Mouse (Mus musculus) forebrain, postnatal 0 days (tissue): ENCODE measurements around the gene Sapcd1. TPM values are rescaled to one million over a fixed set of nuclear protein-coding genes. Genes with fewer than 3 reads are reported as not detected.

Experiments
- ATAC-seq: fragments of 200-750 bp; cut with Nextera tagmentation; 2 replicates; pipeline ENCODE4 v1.8.0; 2017; ENCODE audit warnings: mild to moderate bottlenecking, moderate library complexity
- DNase-seq: peaks from one replicate; pipeline ENCODE4 v3.0.0-alpha.2; 2015
- H3K27ac ChIP-seq: fragments of 300-500 bp; sonication (generic); 2 replicates; pipeline ENCODE4 v1.5.1; 2014; ENCODE audit warnings: low read depth, mild to moderate bottlenecking, antibody characterized with exemption, low read length, moderate library complexity, mixed read lengths
- H3K27me3 ChIP-seq: fragments of 300-500 bp; sonication (generic); 2 replicates; pipeline ENCODE4 v1.6.1; 2014; ENCODE audit warnings: mild to moderate bottlenecking, low read length, mixed read lengths; ENCODE audit not compliant: insufficient read depth
- H3K36me3 ChIP-seq: fragments of 300-500 bp; sonication (generic); 2 replicates; pipeline ENCODE4 v1.6.1; 2014; ENCODE audit warnings: mild to moderate bottlenecking, moderate library complexity; ENCODE audit not compliant: insufficient read depth
- H3K4me1 ChIP-seq: fragments of 300-500 bp; sonication (generic); 2 replicates; pipeline ENCODE4 v1.6.1; 2014; ENCODE audit warnings: antibody characterized with exemption; ENCODE audit not compliant: insufficient read depth
- H3K4me2 ChIP-seq: fragments of 300-500 bp; sonication (generic); 2 replicates; pipeline ENCODE4 v1.6.1; 2014; ENCODE audit warnings: low read depth, mild to moderate bottlenecking, moderate library complexity
- H3K4me3 ChIP-seq: fragments of 300-500 bp; sonication (generic); 2 replicates; pipeline ENCODE4 v1.5.1; 2014; ENCODE audit warnings: low read depth, low read length, mixed read lengths
- H3K9ac ChIP-seq: fragments of 300-500 bp; sonication (generic); 2 replicates; pipeline ENCODE4 v1.6.1; 2014; ENCODE audit warnings: mild to moderate bottlenecking
- H3K9me3 ChIP-seq: fragments of 300-500 bp; sonication (generic); 2 replicates; pipeline ENCODE4 v1.6.1; 2016; ENCODE audit warnings: low read length
- CTCF ChIP-seq: sonication (generic); IDR thresholded peaks from 2 replicates; pipeline ENCODE4 v1.5.1; 2016; ENCODE audit warnings: antibody characterized with exemption, control low read depth, low read depth
- WGBS: fragments of 180-500 bp; shearing (Covaris S2); extraction: QIAGEN DNeasy Blood & Tissue Kit; methylation state at CpG from one replicate; pipeline ENCODE4 v1.1.7; 2014; 5-methylcytosine and 5-hydroxymethylcytosine counted together
- polyA plus RNA-seq: library from polyadenylated mRNA; unstranded; fragments of >200 nt; fragmentation: Nextera tagmentation; extraction: Ambion mirVana; gene quantifications from 2 replicates; pipeline ENCODE4 v1.2.1, GENCODE M21; 2015
- total RNA-seq: library from RNA; depleted of rRNA; stranded (reverse); fragments of >200 nt; gene quantifications from 2 replicates; pipeline ENCODE4 v1.2.3, GENCODE M21; 2014

The Sapcd1 gene
- total and polyA plus RNA-seq, 2 experiments from 2014 or later, result 1.6 to 2.7 TPM

DNA sequence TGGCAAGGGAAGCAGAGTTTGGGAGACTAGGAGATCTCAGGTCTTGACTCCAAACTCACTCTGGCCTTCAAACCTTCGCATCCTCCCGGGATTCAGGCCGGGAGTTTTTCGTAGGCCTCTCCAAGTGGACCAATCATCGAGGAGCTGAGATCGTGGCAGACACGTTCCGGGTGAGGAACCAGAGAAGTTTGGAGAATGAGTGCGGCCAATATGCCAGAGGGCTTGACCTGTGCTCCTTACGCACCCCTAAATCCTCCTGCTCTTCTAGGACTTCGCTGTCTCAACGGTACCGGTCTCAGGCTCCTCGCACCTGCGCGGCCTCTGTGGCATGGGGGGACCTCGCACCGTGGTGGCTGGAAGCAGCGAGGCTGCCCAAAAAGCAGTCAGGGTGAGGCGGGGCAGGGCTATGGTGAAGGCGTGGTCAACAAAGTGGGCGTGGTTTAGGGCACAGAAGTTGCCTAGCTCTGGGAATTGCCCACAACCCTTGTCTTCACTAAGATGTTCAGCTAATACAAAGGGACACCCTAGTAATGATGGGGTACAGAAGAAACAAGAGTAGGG is 33.0 kb upstream of the Sapcd1 start:
- H3K4me3 ChIP-seq, result peak overlapping the region; percentile 79
- H3K36me3 ChIP-seq, result peaks cover 12% of the 10 kb centered on the region
- 63% methylated on average over 22 of the region's 22 CpGs for whole genome bisulfite sequencing
- ATAC-seq (no peak), DNase-seq (no peak)
- H3K27ac ChIP-seq, result no peak overlapping the region
- peak overlapping the region; percentile 83 for H3K4me2 ChIP-seq
- 0 out of 2 replicates have a peak overlapping the region, but pooled peaks have one; percentile 65 for H3K9ac ChIP-seq
- peaks cover 4% of the 10 kb centered on the region for H3K27me3 ChIP-seq
- TF ChIP-seq CTCF, result no peak
- H3K9me3 ChIP-seq, result no peaks in the 10 kb centered on the region
- peaks cover 16% of the 10 kb centered on the region; the same call in 1 of the 2 replicates for H3K4me1 ChIP-seq

DNA sequence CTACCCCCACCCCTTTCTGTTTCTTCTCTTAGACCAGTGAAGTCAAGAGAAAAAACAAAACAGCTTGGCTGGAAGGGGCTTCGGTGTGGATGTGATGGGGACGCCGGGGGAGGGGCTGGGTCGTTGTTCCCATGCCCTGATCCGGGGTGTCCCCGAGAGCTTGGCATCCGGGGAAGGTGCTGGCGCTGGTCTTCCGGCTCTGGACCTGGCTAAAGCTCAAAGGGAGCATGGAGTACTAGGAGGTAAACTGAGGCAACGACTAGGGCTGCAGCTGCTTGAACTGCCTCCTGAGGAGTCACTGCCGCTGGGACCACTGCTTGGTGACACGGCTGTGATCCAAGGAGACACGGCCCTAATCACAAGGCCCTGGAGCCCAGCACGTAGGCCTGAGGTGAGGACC is 32.3 kb upstream of the Sapcd1 start:
- no peaks in the 10 kb centered on the region for H3K9me3 ChIP-seq
- peak overlapping the region; percentile 65 for H3K9ac ChIP-seq
- DNase-seq (no peak), ATAC-seq (no peak)
- no peak overlapping the region for H3K27ac ChIP-seq
- peaks cover 12% of the 10 kb centered on the region for H3K36me3 ChIP-seq
- peaks cover 12% of the 10 kb centered on the region; the same call in 1 of the 2 replicates for H3K4me1 ChIP-seq
- peak overlapping the region; percentile 79 for H3K4me3 ChIP-seq
- no peak for TF ChIP-seq CTCF
- WGBS, result 16% methylated on average over 14 of the region's 14 CpGs
- H3K4me2 ChIP-seq, result peak overlapping the region; percentile 83
- peaks cover 3% of the 10 kb centered on the region for H3K27me3 ChIP-seq

DNA sequence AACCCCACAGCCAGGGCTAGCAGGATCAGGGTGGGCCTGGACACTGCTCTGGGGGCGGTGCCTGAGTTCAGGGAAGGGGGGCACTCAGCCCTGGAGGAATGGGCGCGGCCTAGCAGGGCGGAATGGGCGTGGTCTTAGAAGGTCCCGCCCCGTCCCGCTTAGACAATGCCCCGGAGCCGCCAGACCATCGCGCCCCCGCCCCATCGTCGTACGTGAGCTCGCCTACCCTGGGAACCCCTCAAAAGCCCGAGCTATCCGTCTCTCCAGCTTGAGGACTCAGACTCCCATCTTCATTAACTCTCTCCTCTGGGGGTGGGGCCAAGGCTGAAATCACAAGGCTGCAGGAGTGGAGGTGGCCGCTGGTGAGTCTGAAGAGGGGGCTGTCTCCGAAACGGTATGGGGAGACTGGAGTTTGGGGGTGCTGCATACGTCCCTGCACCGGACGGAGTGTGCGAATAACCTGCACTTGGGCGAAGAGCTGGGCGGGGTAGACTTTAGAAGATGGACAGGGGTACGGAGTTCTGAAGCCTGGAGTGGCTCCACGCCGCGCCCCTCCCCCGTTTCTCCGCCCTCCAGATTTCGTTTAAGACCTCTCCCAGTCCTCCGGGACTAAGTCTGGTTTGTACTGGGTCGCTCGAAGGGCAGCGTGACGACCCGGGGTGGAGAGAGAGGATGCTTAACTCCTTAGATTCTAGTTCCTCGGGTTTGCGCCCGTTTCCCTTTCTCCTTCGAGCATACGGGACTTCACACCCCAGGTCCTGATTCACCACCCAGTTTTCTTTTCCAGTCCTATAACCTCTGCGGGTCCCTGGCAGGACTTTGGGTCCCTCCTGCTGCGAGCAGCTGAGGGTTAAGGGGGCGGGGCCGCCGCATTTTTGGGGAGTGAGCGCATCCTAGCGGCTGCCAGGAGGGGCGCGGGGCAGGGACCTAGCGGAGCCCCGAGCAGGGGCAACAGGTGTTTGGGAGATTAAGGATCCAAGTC is 31.4 kb upstream of the Sapcd1 start, which contains the start of gene Ddah2:
TSS of gene Ddah2 (plus strand) at position 125 of the 982 bp plus-strand sequence.
- ATAC-seq (peak; percentile 90), DNase-seq (peak; percentile 90)
- Histone ChIP-seq H3K9me3 (no peaks in the 10 kb centered on the region), H3K4me1 (peaks cover 9% of the 10 kb centered on the region; the same call in 1 of the 2 replicates), H3K36me3 (peaks cover 13% of the 10 kb centered on the region), H3K27ac (peak within 1 kb of the TSS; percentile 86), H3K4me2 (peak within 1 kb of the TSS; percentile 83), H3K27me3 (no peaks in the 10 kb centered on the region), H3K9ac (peak within 1 kb of the TSS; percentile 65), H3K4me3 (peak within 1 kb of the TSS; percentile 79)
- peak; percentile 82 for TF ChIP-seq CTCF
- 1% methylated on average over 57 of the region's 57 CpGs for WGBS

DNA sequence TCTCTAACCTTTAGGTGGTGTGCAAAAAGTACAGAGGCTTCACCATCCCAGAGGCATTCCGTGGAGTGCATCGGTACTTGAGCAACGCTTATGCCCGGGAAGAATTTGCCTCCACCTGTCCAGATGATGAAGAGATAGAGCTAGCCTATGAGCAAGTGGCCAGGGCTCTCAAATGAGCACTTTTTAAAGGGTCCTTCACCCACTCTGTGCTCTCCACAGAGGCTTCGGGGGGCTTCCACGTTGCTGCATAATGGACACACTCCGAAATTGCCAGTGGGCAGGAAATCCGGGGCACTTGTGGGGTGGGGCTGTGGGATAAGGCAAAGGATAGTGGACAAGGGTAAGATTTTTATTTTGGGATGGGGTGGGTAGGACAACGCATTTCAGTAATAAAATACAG is 30.5 kb upstream of the Sapcd1 start:
- Histone ChIP-seq H3K27me3 (no peaks in the 10 kb centered on the region), H3K27ac (peak overlapping the region; percentile 86), H3K36me3 (peaks cover 17% of the 10 kb centered on the region), H3K9me3 (no peaks in the 10 kb centered on the region), H3K9ac (peak overlapping the region; percentile 65; the same call in 1 of the 2 replicates), H3K4me2 (peak overlapping the region; percentile 83), H3K4me3 (peak overlapping the region; percentile 79), H3K4me1 (peaks cover 9% of the 10 kb centered on the region; the same call in 1 of the 2 replicates)
- no peak for TF ChIP-seq CTCF
- WGBS, result 74% methylated on average over 9 of the region's 9 CpGs
- DNase-seq (no peak), ATAC-seq (no peak)

DNA sequence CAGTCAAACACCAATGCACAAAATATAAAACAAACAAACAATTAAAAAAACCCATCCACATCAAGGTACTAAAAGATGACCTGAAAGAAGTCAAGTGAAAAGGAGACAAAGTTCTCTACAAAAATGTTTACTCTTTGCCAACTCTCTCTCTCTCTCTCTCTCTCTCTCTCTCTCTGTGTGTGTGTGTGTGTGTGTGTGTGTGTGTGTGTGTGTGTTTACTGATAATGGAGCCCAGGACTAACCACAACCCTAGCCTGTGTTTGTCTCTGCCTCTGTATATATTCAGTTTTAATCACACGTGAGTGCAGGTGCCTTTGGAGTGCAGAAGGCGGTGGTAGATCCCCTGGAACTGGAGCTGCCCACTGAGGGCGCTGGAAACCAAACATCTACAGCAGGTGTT is 29.3 kb upstream of the Sapcd1 start:
- no peaks in the 10 kb centered on the region for H3K27me3 ChIP-seq
- no peak for ATAC-seq
- WGBS, result 79% methylated on average over 3 of the region's 3 CpGs
- H3K4me1 ChIP-seq, result peaks cover 10% of the 10 kb centered on the region; the same call in 1 of the 2 replicates
- no peak for TF ChIP-seq CTCF
- H3K9me3 ChIP-seq, result no peaks in the 10 kb centered on the region
- no peak overlapping the region for H3K9ac ChIP-seq
- H3K27ac ChIP-seq, result no peak overlapping the region
- DNase-seq, result no peak
- H3K4me3 ChIP-seq, result no peak overlapping the region
- H3K36me3 ChIP-seq, result peaks cover 17% of the 10 kb centered on the region
- no peak overlapping the region for H3K4me2 ChIP-seq

DNA sequence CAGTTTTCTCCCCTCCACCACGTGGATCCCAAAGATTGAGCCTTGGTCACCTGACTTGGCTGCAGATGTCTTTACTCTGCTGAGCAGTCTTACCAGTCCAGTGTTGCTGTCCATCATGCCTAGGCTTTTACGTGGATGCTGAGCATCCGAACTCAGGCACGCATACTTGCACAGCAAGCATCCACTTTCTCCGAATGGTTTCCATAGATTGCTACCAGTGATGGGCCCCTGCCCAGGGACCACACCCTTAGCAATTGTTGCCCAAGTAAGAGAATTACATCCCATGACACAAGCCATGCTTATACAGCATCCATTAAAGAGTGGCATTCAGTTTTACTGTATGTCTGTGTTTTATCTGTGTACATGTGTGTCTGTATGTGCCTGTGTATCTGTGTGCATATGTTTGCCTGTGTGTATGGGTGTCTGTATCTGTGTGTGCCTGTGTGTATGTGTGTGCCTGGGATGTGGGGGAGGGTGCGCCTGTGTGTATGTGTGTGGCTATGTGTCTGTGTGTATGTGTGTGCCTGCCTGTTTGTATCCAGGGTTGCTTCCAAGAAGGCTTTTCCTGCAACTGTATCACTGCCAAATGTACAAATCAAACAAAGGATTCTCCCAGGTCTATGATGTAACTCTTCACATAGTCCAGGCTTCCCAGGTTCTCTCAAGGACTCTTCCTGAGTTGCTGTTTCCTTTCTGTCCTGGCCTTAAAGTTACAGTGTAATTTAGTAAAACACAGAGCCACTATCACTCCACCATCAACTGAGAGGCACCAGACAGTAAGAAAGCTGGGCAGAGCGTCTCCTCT is 28.1 kb upstream of the Sapcd1 start:
- no peak for TF ChIP-seq CTCF
- WGBS, result 90% methylated on average over 7 of the region's 7 CpGs
- peaks cover 16% of the 10 kb centered on the region; the same call in 1 of the 2 replicates for H3K4me1 ChIP-seq

More for the DNA sequence above, 28.1 kb upstream of the Sapcd1 start:
- peaks cover 7% of the 10 kb centered on the region for H3K36me3 ChIP-seq
- no peak overlapping the region for H3K4me3 ChIP-seq
- ATAC-seq, result no peak
- H3K9ac ChIP-seq, result no peak overlapping the region
- DNase-seq, result no peak
- H3K9me3 ChIP-seq, result no peaks in the 10 kb centered on the region
- no peak overlapping the region for H3K27ac ChIP-seq
- no peaks in the 10 kb centered on the region for H3K27me3 ChIP-seq
- H3K4me2 ChIP-seq, result no peak overlapping the region
